Mouse (Mus musculus): Measurements from ENCODE around the gene Cdkn1a. TPM values are rescaled to one million over a fixed set of nuclear protein-coding genes. Genes with fewer than 3 reads are reported as not detected.

Gene Cdkn1a
- polyA plus RNA-seq, 1 experiment from 2014 or later, result 29.9 TPM

DNA sequence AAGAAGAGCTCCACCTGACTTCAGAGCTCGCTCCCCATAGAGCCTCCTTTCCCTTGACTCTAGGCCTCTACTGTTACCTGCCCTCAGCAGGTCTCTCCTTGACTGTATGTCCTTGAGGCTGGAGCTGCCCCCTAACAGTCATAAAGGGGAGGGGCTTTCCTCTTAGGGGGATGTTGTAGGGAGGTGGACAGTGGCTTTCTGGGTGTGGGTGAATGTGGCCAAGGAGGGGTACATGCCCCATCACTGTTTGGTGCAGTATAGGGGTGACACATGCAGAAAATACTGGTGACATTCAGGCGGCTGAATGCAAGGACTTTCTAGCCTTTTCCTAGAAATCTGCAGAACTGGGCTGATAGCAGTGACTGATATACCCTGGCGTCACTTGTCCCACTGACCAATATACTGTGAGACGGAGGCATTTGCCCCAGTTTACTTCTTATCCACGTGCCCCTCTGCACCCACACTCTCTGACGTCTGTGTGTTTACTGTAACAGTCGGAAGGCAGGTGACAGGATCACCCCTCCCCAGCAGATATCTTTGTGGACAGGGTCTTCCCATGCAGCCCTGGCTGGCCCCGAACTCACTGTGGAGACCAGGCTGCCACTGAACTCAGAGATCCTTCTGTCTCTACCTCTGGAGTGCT is 26.4 kb downstream of the Cdkn1a start:
- Histone ChIP-seq H3K27ac (no peak overlapping the region), H3K27me3 (ENCODE audit: insufficient read depth, poor library complexity, severe bottlenecking) (no peaks in the 10 kb centered on the region), H3K4me3 (no peak overlapping the region), H3K4me1 (replicated peaks) (no peaks in the 10 kb centered on the region), H3K9me3 (0 out of 2 replicates have a peak, but pooled peaks cover 2% of the 10 kb centered on the region), H3K36me3 (no peaks in the 10 kb centered on the region)
- no peak for DNase-seq (ENCODE audit: low spot score)
- WGBS, result 83% methylated on average over 8 of the region's 8 CpGs

DNA sequence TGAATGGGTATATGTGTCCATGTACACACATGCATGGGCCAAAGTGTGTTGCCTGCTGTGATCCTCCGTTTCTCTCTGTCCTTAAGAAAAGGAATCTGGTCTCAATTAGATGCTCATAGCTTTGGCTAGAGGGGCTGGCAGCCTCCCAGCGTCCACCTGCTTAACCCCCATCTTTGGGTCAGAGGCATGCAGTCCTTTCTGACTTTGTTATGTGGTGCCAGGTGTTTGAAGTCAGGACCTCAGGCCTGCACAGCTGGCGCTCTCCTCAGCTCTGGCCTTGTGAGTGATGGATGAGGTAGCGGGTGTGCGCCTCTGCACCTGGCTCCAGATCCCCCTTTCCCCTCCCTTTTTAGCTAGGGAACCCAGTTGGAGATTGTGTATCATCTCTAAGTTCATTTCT is 27.3 kb downstream of the Cdkn1a start:
- no peak overlapping the region for H3K27ac ChIP-seq
- no peaks in the 10 kb centered on the region for H3K9me3 ChIP-seq
- H3K4me3 ChIP-seq, result no peak overlapping the region
- no peak for DNase-seq (ENCODE audit: low spot score)
- H3K27me3 ChIP-seq (ENCODE audit: insufficient read depth, poor library complexity, severe bottlenecking), result no peaks in the 10 kb centered on the region
- 65% methylated on average over 5 of the region's 5 CpGs for WGBS
- H3K4me1 ChIP-seq (replicated peaks), result no peaks in the 10 kb centered on the region
- no peaks in the 10 kb centered on the region for H3K36me3 ChIP-seq

DNA sequence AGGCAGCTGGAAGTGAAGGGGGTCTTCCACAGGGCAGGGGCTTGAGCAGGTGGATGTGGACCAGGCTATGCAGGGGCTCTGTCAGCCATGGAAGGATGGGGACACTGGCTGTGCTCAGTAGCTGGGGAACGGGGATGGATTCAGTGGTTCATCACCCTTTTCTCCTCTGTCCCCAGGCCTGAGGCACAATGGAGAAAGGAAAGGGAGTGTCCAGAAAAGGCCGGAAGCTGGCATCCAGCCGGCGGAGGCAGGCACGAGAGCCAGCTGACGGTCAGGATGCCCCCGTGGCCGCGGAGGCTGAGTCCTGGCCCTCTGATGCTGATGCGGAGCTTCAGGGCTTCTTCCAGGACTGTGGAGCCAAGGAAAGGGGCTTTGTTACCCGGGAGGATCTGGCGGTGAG is 29.9 kb downstream of the Cdkn1a start:
- no peak for DNase-seq (ENCODE audit: low spot score)
- Histone ChIP-seq H3K4me1 (replicated peaks) (no peaks in the 10 kb centered on the region), H3K36me3 (no peaks in the 10 kb centered on the region), H3K27me3 (ENCODE audit: insufficient read depth, poor library complexity, severe bottlenecking) (no peaks in the 10 kb centered on the region), H3K9me3 (no peaks in the 10 kb centered on the region), H3K4me3 (no peak overlapping the region), H3K27ac (no peak overlapping the region)
- WGBS, result 55% methylated on average over 12 of the region's 12 CpGs

DNA sequence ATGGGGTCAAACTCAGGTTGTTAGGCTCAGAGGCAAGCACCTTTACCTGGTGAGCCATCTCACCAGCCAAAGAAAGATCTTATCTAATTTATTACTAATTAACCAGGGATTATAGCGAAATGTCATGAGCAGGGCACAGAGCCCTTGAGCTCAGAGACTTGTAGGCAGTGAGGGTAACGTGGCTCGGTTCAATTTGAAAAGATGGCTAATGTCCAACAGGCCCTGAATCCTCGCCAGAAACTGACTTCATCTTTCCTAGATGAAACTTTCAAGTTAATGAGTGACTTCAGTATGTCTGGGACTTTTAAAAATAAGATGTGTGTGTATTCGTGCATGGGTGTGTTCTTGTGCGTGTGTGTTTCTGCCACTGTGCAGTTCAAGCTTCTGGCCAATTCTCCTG is 32.0 kb downstream of the Cdkn1a start:
- 89% methylated on average over 6 of the region's 6 CpGs for WGBS

DNA sequence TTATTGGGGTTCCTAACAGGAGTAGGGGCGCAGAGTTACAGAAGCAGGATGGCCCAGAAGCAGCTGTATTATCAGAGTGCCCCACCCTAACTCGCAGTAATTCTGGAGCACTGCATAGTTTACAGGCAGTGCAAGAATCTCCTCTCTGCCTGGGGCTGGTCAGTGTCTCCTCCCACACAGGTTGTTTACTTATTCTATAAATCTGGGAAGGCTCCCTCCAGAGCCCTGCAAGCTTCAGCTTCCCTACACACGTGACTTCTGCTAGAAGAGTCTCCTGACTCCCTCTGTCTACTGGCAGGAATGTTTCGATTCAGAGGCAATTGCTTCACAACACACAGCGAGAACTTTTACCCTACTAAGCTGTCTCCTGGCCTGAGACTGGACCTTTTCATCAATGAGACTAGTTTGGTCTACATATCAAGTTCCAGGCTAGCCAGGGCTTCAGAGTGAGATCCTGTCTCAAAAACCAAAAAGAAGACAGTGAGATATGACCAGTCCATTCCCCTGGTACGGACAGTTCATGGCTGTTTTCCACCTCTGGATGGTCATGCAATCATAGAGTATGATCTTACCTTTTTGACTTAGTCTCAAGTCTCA is 32.9 kb downstream of the Cdkn1a start:
- DNase-seq (ENCODE audit: low spot score), result no peak
- Histone ChIP-seq H3K4me3 (no peak overlapping the region), H3K4me1 (replicated peaks) (no peaks in the 10 kb centered on the region), H3K27ac (no peak overlapping the region), H3K36me3 (no peaks in the 10 kb centered on the region), H3K27me3 (ENCODE audit: insufficient read depth, poor library complexity, severe bottlenecking) (no peaks in the 10 kb centered on the region), H3K9me3 (no peaks in the 10 kb centered on the region)
- WGBS, result 76% methylated on average over 6 of the region's 6 CpGs

More for the DNA sequence above, 32.0 kb downstream of the Cdkn1a start:
- Histone ChIP-seq H3K27me3 (ENCODE audit: insufficient read depth, poor library complexity, severe bottlenecking) (no peaks in the 10 kb centered on the region), H3K4me3 (no peak overlapping the region), H3K9me3 (no peaks in the 10 kb centered on the region), H3K4me1 (replicated peaks) (no peaks in the 10 kb centered on the region), H3K36me3 (no peaks in the 10 kb centered on the region), H3K27ac (no peak overlapping the region)
- DNase-seq (ENCODE audit: low spot score), result no peak

DNA sequence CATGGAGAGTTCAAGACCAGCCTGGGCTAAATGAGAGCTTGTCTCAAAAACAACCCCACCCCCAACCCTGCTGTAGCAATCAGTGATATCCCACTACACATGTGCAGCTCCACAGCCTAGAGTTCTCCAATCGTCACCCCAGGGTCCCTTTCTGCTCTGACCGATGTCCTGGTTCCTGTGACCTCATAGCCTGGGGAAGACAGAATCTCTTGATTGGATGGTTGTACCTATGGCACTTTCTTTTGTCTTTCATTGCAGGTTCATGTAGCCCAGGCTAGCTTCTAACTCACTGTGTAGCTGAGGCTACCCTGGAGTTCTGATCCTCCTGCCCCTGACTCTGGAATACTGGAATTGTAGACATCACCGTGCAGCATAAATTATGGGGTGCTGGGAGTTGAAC is 35.8 kb downstream of the Cdkn1a start:
- H3K27me3 ChIP-seq (ENCODE audit: insufficient read depth, poor library complexity, severe bottlenecking), result no peaks in the 10 kb centered on the region
- H3K36me3 ChIP-seq, result no peaks in the 10 kb centered on the region
- peaks cover 12% of the 10 kb centered on the region for H3K4me1 ChIP-seq (replicated peaks)
- 96% methylated on average over 3 of the region's 3 CpGs for WGBS
- H3K4me3 ChIP-seq, result no peak overlapping the region
- no peaks in the 10 kb centered on the region for H3K9me3 ChIP-seq
- H3K27ac ChIP-seq, result no peak overlapping the region
- no peak for DNase-seq (ENCODE audit: low spot score)

DNA sequence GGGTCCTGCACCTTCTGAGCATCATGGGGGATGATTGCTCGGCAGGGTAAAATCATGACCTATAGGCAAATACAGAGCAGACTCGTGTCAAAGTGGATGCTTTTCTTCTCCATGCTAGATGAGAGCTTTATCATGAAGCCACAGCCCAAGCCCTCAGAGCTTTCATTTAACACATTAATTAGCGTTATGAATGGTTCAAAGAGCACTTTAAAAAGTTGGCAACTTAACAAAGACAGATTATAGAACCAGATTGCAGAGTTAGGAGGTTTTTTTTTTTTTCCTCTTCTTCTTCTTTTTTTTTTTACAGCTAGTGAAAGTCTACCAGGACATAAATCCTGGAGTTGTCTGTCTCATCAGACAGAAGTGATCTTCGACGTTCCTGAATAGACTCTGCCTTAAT is 38.6 kb downstream of the Cdkn1a start:
- WGBS, result 71% methylated on average over 5 of the region's 5 CpGs
- no peak for DNase-seq (ENCODE audit: low spot score)
- no peak overlapping the region for H3K27ac ChIP-seq
- no peak overlapping the region for H3K4me3 ChIP-seq
- H3K9me3 ChIP-seq, result no peaks in the 10 kb centered on the region
- H3K27me3 ChIP-seq (ENCODE audit: insufficient read depth, poor library complexity, severe bottlenecking), result no peaks in the 10 kb centered on the region
- H3K4me1 ChIP-seq (replicated peaks), result peaks cover 28% of the 10 kb centered on the region
- no peaks in the 10 kb centered on the region for H3K36me3 ChIP-seq

DNA sequence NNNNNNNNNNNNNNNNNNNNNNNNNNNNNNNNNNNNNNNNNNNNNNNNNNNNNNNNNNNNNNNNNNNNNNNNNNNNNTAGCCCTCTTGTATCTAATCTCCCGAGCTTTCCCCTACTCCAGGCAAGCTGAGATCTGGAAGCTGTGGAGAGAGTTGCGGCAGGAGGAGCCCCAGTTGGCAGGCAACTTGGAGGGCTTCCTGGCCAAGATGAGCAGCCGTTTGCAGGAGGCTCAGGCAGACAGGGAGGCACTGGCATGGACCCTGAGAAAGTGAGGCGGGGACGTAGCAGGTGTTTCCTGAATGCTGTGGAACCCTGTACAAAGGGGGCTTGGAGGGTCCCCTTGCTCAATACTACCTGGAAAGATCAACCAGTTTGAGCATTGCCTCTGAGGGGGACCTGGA is 44.3 kb downstream of the Cdkn1a start:
- H3K4me1 ChIP-seq (replicated peaks), result peaks cover 36% of the 10 kb centered on the region
- H3K27me3 ChIP-seq (ENCODE audit: insufficient read depth, poor library complexity, severe bottlenecking), result no peaks in the 10 kb centered on the region
- no peak for DNase-seq (ENCODE audit: low spot score)
- peak overlapping the region; percentile 29; the same call in 1 of the 2 replicates for H3K27ac ChIP-seq
- no peaks in the 10 kb centered on the region for H3K36me3 ChIP-seq
- H3K4me3 ChIP-seq, result no peak overlapping the region
- WGBS, result 79% methylated on average over 5 of the region's 5 CpGs
- H3K9me3 ChIP-seq, result no peaks in the 10 kb centered on the region

DNA sequence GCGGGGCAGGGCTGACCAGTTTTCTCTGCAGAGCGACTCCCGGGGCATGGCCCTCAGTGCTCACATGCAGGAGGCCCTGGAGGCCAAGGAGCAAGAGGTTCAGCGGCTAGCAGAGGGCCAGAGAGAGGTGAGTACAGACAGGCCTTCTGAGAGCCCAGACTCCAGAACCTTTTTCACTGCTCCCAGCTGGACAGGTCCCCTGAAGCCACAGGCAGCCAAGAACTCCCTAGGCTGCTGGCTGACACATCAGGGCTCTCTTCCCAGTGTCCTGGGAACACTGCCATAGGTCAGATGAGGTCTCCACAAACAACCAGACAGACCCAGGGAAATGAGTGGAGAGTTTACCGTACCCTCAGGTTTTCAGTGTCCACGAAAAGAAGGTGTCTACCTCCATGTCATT is 45.5 kb downstream of the Cdkn1a start:
- no peak overlapping the region for H3K27ac ChIP-seq
- WGBS, result 57% methylated on average over 6 of the region's 6 CpGs
- DNase-seq (ENCODE audit: low spot score), result no peak

DNA sequence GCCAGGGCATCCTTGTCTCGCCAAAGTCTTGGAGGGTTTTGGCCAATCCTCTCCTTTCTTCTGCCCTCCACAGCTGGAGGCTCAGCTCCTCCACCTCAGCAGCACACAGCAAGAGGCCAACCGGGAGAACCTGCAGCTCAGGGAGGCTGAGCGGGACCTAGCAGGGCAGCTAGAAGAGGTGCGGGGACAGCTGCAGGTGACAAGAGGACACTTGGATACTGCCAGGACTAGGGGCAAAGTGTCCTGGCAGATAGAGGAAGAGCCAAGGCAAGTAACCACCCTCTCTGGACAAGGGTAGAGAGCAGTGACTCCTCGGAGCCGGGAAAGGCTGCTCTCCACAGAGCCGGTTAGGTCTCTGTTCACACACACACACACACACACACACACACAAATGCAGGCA is 47.1 kb downstream of the Cdkn1a start:
- no peaks in the 10 kb centered on the region for H3K27me3 ChIP-seq (ENCODE audit: insufficient read depth, poor library complexity, severe bottlenecking)
- H3K4me1 ChIP-seq (replicated peaks), result peaks cover 20% of the 10 kb centered on the region
- H3K4me3 ChIP-seq, result no peak overlapping the region
- H3K27ac ChIP-seq, result no peak overlapping the region
- H3K9me3 ChIP-seq, result no peaks in the 10 kb centered on the region
- H3K36me3 ChIP-seq, result no peaks in the 10 kb centered on the region
- WGBS, result 76% methylated on average over 7 of the region's 7 CpGs
- DNase-seq (ENCODE audit: low spot score), result no peak

More for the DNA sequence above, 45.5 kb downstream of the Cdkn1a start:
- Histone ChIP-seq H3K4me3 (no peak overlapping the region), H3K36me3 (no peaks in the 10 kb centered on the region), H3K9me3 (no peaks in the 10 kb centered on the region), H3K4me1 (replicated peaks) (peaks cover 30% of the 10 kb centered on the region), H3K27me3 (ENCODE audit: insufficient read depth, poor library complexity, severe bottlenecking) (no peaks in the 10 kb centered on the region)

DNA sequence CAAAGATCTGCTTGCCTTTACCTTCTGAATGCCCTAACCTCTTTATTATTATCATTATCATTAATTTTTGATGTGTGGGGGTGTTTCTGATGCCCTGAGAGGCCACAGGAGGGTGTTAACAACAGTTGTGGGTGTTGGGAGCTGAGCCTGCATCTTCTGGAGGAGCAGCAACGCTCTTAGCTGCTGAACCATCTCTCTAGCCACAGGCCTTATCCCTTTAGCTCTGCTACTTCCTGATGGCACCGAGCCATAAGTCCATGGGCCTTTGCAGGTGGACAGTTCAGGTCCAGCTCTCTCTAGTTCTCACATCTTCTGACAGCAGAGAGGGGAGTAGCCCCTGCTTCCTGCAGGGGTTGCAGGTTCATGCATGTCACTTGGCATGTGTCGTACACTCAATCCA is 50.8 kb downstream of the Cdkn1a start:
- H3K4me3 ChIP-seq, result no peak overlapping the region
- peaks cover 9% of the 10 kb centered on the region; the same call in 1 of the 2 replicates for H3K9me3 ChIP-seq
- no peaks in the 10 kb centered on the region for H3K36me3 ChIP-seq
- no peak for DNase-seq (ENCODE audit: low spot score)
- peaks cover 7% of the 10 kb centered on the region; the same call in 1 of the 2 replicates for H3K4me1 ChIP-seq (replicated peaks)
- H3K27ac ChIP-seq, result no peak overlapping the region
- H3K27me3 ChIP-seq (ENCODE audit: insufficient read depth, poor library complexity, severe bottlenecking), result no peaks in the 10 kb centered on the region
- WGBS, result 86% methylated on average over 3 of the region's 3 CpGs

DNA sequence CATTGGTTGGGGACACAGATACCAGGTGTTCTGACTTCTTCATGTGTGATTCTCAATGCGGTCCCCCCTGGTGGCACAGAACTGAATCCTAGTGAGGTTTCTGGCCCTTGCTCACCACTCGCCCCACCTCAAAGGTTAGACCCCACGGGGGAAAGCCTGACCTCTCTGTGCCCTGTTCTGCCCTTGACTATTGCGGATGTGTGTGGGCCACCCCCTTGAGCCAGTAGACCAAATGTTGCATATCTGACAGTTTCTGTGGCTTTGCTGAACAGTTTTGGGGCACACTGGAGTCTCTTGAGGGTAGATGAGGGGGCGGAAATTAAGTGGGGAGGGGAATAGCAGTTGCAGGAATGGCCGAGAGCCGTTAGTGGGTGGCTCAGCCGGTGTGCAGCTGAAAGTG is 52.5 kb downstream of the Cdkn1a start:
- Histone ChIP-seq H3K27ac (no peak overlapping the region), H3K4me1 (replicated peaks) (peaks cover 18% of the 10 kb centered on the region), H3K36me3 (no peaks in the 10 kb centered on the region), H3K4me3 (no peak overlapping the region), H3K9me3 (peaks cover 9% of the 10 kb centered on the region; the same call in 1 of the 2 replicates), H3K27me3 (ENCODE audit: insufficient read depth, poor library complexity, severe bottlenecking) (0 out of 2 replicates have a peak, but pooled peaks cover 6% of the 10 kb centered on the region)
- no peak for DNase-seq (ENCODE audit: low spot score)
- WGBS, result 78% methylated on average over 8 of the region's 8 CpGs

DNA sequence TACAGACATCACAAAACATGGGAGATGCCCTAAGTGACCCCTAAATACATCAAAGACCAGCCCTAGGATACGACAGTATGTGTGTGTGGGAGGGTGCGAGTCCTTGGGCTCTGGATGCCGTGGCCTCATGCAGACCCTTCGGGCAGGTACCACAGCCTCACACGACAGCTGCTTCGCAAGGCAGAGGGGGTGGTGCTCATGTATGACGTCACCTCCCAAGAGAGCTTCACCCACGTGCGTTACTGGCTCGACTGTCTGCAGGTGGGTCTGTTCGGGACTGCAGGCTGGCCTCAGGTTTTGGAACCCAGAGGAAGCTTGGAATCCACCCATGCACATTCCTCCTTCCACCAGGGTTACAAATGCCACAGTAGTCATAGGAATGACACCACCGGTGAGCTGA is 54.3 kb downstream of the Cdkn1a start:
- H3K27ac ChIP-seq, result no peak overlapping the region
- 0 out of 2 replicates have a peak, but pooled peaks cover 6% of the 10 kb centered on the region for H3K27me3 ChIP-seq (ENCODE audit: insufficient read depth, poor library complexity, severe bottlenecking)
- H3K4me1 ChIP-seq (replicated peaks), result peaks cover 21% of the 10 kb centered on the region
- H3K9me3 ChIP-seq, result peaks cover 9% of the 10 kb centered on the region; the same call in 1 of the 2 replicates
- H3K36me3 ChIP-seq, result no peaks in the 10 kb centered on the region
- DNase-seq (ENCODE audit: low spot score), result no peak
- WGBS, result 93% methylated on average over 12 of the region's 12 CpGs
- no peak overlapping the region for H3K4me3 ChIP-seq

Data from hindbrain, embryonic 10.5 days (tissue).